7 mouse cellular contexts compared by ENCODE assay signal in genomic region chr10:118867896-118868600, GRCm38 (mm10). TPM values are rescaled to one million over a fixed set of nuclear protein-coding genes. Genes with fewer than 3 reads are reported as not detected.
DNase-seq lines count a peak whose midpoint lies in the region; ATAC-seq and TF ChIP-seq lines count a peak whose summit lies in the region.

No protein-coding gene starts in this region.

- H3K9me3 ChIP-seq in ES-E14 (ENCODE audit: control insufficient read depth, insufficient read depth, low read depth, low read length): no peaks in the 10 kb centered on the region
- H3K9me3 ChIP-seq in forebrain, embryonic 12.5 days: 0 out of 2 replicates have a peak, but pooled peaks cover 3% of the 10 kb centered on the region
- H3K9me3 ChIP-seq in hindbrain, embryonic 10.5 days: 0 out of 2 replicates have a peak, but pooled peaks cover 3% of the 10 kb centered on the region
- no peaks in the 10 kb centered on the region for H3K9me3 ChIP-seq in limb, embryonic 15.5 days
- no peaks in the 10 kb centered on the region for H3K9me3 ChIP-seq in midbrain, embryonic 14.5 days (ENCODE audit: control insufficient read depth, low read length)
- H3K9me3 ChIP-seq in stomach, embryonic 15.5 days: no peaks in the 10 kb centered on the region

- WGBS in forebrain, embryonic 12.5 days: under 1% methylated on average over 60 of the region's 62 CpGs
- under 1% methylated on average over 62 of the region's 62 CpGs for WGBS in hindbrain, embryonic 10.5 days
- WGBS in limb, embryonic 15.5 days: under 1% methylated on average over 57 of the region's 62 CpGs
- WGBS in midbrain, embryonic 14.5 days: under 1% methylated on average over 56 of the region's 62 CpGs
- WGBS in stomach, embryonic 15.5 days: under 1% methylated on average over 60 of the region's 62 CpGs

- no peak for DNase-seq in ES-E14 (ENCODE audit: low read depth, low spot score)
- DNase-seq in adrenal gland, postnatal 10 days: peak; percentile 54
- DNase-seq in hindbrain, embryonic 10.5 days (ENCODE audit: low spot score): peak; percentile 65
- peak; percentile 75 for DNase-seq in midbrain, embryonic 14.5 days

- peak overlapping the region; percentile 84 to 93 for H3K4me3 ChIP-seq in ES-E14 (ENCODE audit: insufficient read depth in 1 of 2, low read depth in 1 of 2, low read length in 2 of 2, poor library complexity in 1 of 2, severe bottlenecking in 1 of 2)
- peak overlapping the region; percentile 95 for H3K4me3 ChIP-seq in forebrain, embryonic 12.5 days (replicated peaks)
- H3K4me3 ChIP-seq in hindbrain, embryonic 10.5 days: peak overlapping the region; percentile 99
- H3K4me3 ChIP-seq in limb, embryonic 15.5 days: peak overlapping the region; percentile 94
- peak overlapping the region; percentile 95 for H3K4me3 ChIP-seq in midbrain, embryonic 14.5 days (replicated peaks; ENCODE audit: low read depth, low read length)
- peak overlapping the region; percentile 90 for H3K4me3 ChIP-seq in stomach, embryonic 15.5 days (replicated peaks)

- ATAC-seq in forebrain, embryonic 12.5 days (ENCODE audit: low FRiP score): peak; percentile 30
- ATAC-seq in limb, embryonic 15.5 days (ENCODE audit: insufficient number of reproducible peaks, low FRiP score, low TSS enrichment, low read depth): 0 out of 2 replicates have a peak, but pooled peaks have one; percentile 16
- peak; percentile 35 for ATAC-seq in midbrain, embryonic 14.5 days (ENCODE audit: low FRiP score, low TSS enrichment)
- 0 out of 2 replicates have a peak, but pooled peaks have one; percentile 21 for ATAC-seq in stomach, embryonic 15.5 days (ENCODE audit: insufficient read depth, low FRiP score, low read depth)

- no peaks in the 10 kb centered on the region; the same call in 1 of the 2 replicates for H3K36me3 ChIP-seq in ES-E14 (ENCODE audit: control insufficient read depth, insufficient read depth, low read length, poor library complexity, severe bottlenecking)
- H3K36me3 ChIP-seq in forebrain, embryonic 12.5 days (replicated peaks): peaks cover 24% of the 10 kb centered on the region
- H3K36me3 ChIP-seq in hindbrain, embryonic 10.5 days: peaks cover 28% of the 10 kb centered on the region
- peaks cover 16% of the 10 kb centered on the region for H3K36me3 ChIP-seq in limb, embryonic 15.5 days
- H3K36me3 ChIP-seq in midbrain, embryonic 14.5 days (ENCODE audit: control insufficient read depth, insufficient read depth, low read length): peaks cover 12% of the 10 kb centered on the region
- H3K36me3 ChIP-seq in stomach, embryonic 15.5 days: peaks cover 12% of the 10 kb centered on the region; the same call in 1 of the 2 replicates

- H3K4me1 ChIP-seq in ES-E14 (ENCODE audit: control insufficient read depth in 2 of 2, insufficient read depth in 2 of 2, low read length in 2 of 2, poor library complexity in 1 of 2): peaks cover 1 to 6% of the 10 kb centered on the region in 2 experiments; a peak in 1 of 4 replicates
- peaks cover 41% of the 10 kb centered on the region for H3K4me1 ChIP-seq in forebrain, embryonic 12.5 days
- peaks cover 53% of the 10 kb centered on the region for H3K4me1 ChIP-seq in hindbrain, embryonic 10.5 days (replicated peaks)
- peaks cover 37% of the 10 kb centered on the region for H3K4me1 ChIP-seq in limb, embryonic 15.5 days
- H3K4me1 ChIP-seq in midbrain, embryonic 14.5 days (ENCODE audit: control insufficient read depth, insufficient read depth, low read length): peaks cover 30% of the 10 kb centered on the region
- peaks cover 25% of the 10 kb centered on the region for H3K4me1 ChIP-seq in stomach, embryonic 15.5 days

- in situ Hi-C loops in ES-E14 (cut with MboI; ENCODE audit: low sequenced_read_pairs in 2 of 2, unreplicated experiment in 2 of 2): no loop called here

- no peaks in the 10 kb centered on the region for H3K27me3 ChIP-seq in forebrain, embryonic 12.5 days
- H3K27me3 ChIP-seq in hindbrain, embryonic 10.5 days (ENCODE audit: insufficient read depth, poor library complexity, severe bottlenecking): no peaks in the 10 kb centered on the region
- no peaks in the 10 kb centered on the region for H3K27me3 ChIP-seq in limb, embryonic 15.5 days
- no peaks in the 10 kb centered on the region for H3K27me3 ChIP-seq in midbrain, embryonic 14.5 days (ENCODE audit: control insufficient read depth, insufficient read depth, low read length)
- no peaks in the 10 kb centered on the region for H3K27me3 ChIP-seq in stomach, embryonic 15.5 days (replicated peaks)

- H3K9ac ChIP-seq in ES-E14 (ENCODE audit: insufficient read depth, low read depth, low read length, poor library complexity, severe bottlenecking): peak overlapping the region; percentile 88
- H3K9ac ChIP-seq in forebrain, embryonic 12.5 days: peak overlapping the region; percentile 94
- H3K9ac ChIP-seq in limb, embryonic 15.5 days: peak overlapping the region; percentile 97
- peak overlapping the region; percentile 97 for H3K9ac ChIP-seq in midbrain, embryonic 14.5 days (replicated peaks; ENCODE audit: low read length)
- peak overlapping the region; percentile 96 for H3K9ac ChIP-seq in stomach, embryonic 15.5 days

- no peak overlapping the region for H3K27ac ChIP-seq in ES-E14 (ENCODE audit: insufficient read depth, low read depth, low read length, poor library complexity, severe bottlenecking)
- H3K27ac ChIP-seq in forebrain, embryonic 12.5 days: peak overlapping the region; percentile 96
- H3K27ac ChIP-seq in hindbrain, embryonic 10.5 days: peak overlapping the region; percentile 99
- H3K27ac ChIP-seq in limb, embryonic 15.5 days: peak overlapping the region; percentile 96
- H3K27ac ChIP-seq in midbrain, embryonic 14.5 days (replicated peaks; ENCODE audit: low read depth, low read length): peak overlapping the region; percentile 97
- peak overlapping the region; percentile 95 for H3K27ac ChIP-seq in stomach, embryonic 15.5 days

- peak overlapping the region; percentile 92 for H3K4me2 ChIP-seq in forebrain, embryonic 12.5 days
- H3K4me2 ChIP-seq in limb, embryonic 15.5 days: peak overlapping the region; percentile 69
- H3K4me2 ChIP-seq in midbrain, embryonic 14.5 days (ENCODE audit: low read length): peak overlapping the region; percentile 95
- H3K4me2 ChIP-seq in stomach, embryonic 15.5 days: peak overlapping the region; percentile 81

TF ChIP-seq in ES-E14, 5 proteins besides CTCF, POLR2A, EP300 and RAD21:
- TF ChIP-seq MAFK (IDR thresholded peaks at IDR 0.05; ENCODE audit: insufficient read depth, low read depth, low read length) (no peak), ZC3H11A (IDR thresholded peaks at IDR 0.05; ENCODE audit: borderline replicate concordance, low read depth, low read length) (no peak), ZNF384 (IDR thresholded peaks at IDR 0.05; ENCODE audit: low read depth, low read length) (no peak), CHD2 (IDR thresholded peaks at IDR 0.05; ENCODE audit: low read depth, low read length) (no peak), HCFC1 (IDR thresholded peaks at IDR 0.05; ENCODE audit: borderline replicate concordance, insufficient read depth, low read length) (no peak)
TF ChIP-seq in ES-E14: peak in this region for 0.

RNA-seq across cellular contexts. Expression of gene Dyrk2, which starts 2.0 kb away (rescaled TPM):
- total RNA-seq in ES-E14 (2012; rRNA removed): 12.1 and 14.4 TPM in 2 replicates
- total RNA-seq in adrenal gland, postnatal 10 days (2021): 10 to 100 TPM; 46.1 to 48.6 TPM
- 11.0 and 11.5 TPM in 2 replicates for polyA plus RNA-seq in forebrain, embryonic 12.5 days (2016; fragmentation: Nextera tagmentation; extraction: Ambion mirVana)
- polyA plus RNA-seq in hindbrain, embryonic 10.5 days (2016; fragmentation: Nextera tagmentation; extraction: Ambion mirVana): 6.4 and 7.7 TPM in 2 replicates
- polyA plus RNA-seq in limb, embryonic 15.5 days (2015; fragmentation: Nextera tagmentation; extraction: Ambion mirVana): 8.0 and 9.2 TPM in 2 replicates
- polyA plus RNA-seq in midbrain, embryonic 14.5 days (2014; fragmentation: Nextera tagmentation; extraction: Ambion mirVana): 16.2 and 17.9 TPM in 2 replicates
- 9.7 and 9.8 TPM in 2 replicates for polyA plus RNA-seq in stomach, embryonic 15.5 days (2015; fragmentation: Nextera tagmentation; extraction: Ambion mirVana)
